Mouse (Mus musculus): ENCODE measurements around the gene Olfr1129. TPM values are rescaled to one million over a fixed set of nuclear protein-coding genes. Genes with fewer than 3 reads are reported as not detected.
"Not testable (repeated sequence)": the region's sequence is repeated elsewhere in the genome, so short reads cannot be mapped to it uniquely, and the experiment has no call there.

The Olfr1129 gene
- polyA plus RNA-seq (2015; fragmentation: Nextera tagmentation; extraction: Ambion mirVana) = not detected in 2 replicates

DNA sequence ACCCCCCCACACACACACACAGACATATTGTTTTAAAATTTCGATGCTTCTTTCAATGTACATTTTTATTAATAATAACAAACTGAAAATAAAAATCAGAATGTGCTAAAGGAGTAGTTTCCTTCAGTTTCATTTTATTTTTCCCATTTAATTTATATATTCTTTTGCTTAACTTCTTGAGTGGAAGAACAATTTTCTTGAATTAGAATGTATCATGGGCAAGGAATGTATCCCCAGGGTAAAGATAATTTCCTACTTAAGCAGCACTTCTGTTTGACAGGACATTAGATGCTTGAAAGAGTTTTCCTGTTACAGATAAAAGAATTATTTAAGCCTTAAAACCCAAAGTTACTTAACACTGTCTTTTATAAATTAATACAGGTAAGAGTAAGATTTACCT lies at the start of gene Olfr1129:
Gene Olfr1129 (plus strand): TSS at position 301 of the 400 bp plus-strand sequence.
- WGBS = 70% methylated on average over 1 of the region's 1 CpGs

GRCm38 (mm10) chr2:87525899-87526616 lies 47.6 kb upstream of the Olfr1129 start:
- H3K9me3 ChIP-seq (replicated peaks); H3K36me3 ChIP-seq; H3K4me1 ChIP-seq; H3K27ac ChIP-seq; H3K9ac ChIP-seq; H3K27me3 ChIP-seq: not testable (repeated sequence)
- Histone ChIP-seq H3K4me3 (replicated peaks) (peak overlapping the region; percentile 15), H3K4me2 (peak overlapping the region; percentile 38)
- ATAC-seq (replicated peaks; ENCODE audit: low FRiP score) = peak; percentile 46; the same call in 1 of the 2 replicates
- 29% methylated on average over 38 of the region's 39 CpGs for WGBS

More for the DNA sequence above, at the start of gene Olfr1129:
- not testable (repeated sequence) for H3K4me2 ChIP-seq; H3K4me1 ChIP-seq; H3K9ac ChIP-seq; ATAC-seq (replicated peaks; ENCODE audit: low FRiP score); H3K4me3 ChIP-seq (replicated peaks); H3K36me3 ChIP-seq; H3K27ac ChIP-seq; H3K27me3 ChIP-seq; H3K9me3 ChIP-seq (replicated peaks)

- no peaks in the 10 kb centered on the region for H3K9me3 ChIP-seq (replicated peaks)
- no peak within 1 kb of the TSS for H3K4me2 ChIP-seq
- no peak within 1 kb of the TSS for H3K9ac ChIP-seq
- no peak within 1 kb of the TSS for H3K27ac ChIP-seq
- H3K27me3 ChIP-seq = 0 out of 2 replicates have a peak, but pooled peaks cover 2% of the 10 kb centered on the region
- H3K4me1 ChIP-seq = no peaks in the 10 kb centered on the region
- H3K4me3 ChIP-seq (replicated peaks) = no peak within 1 kb of the TSS
- no peaks in the 10 kb centered on the region for H3K36me3 ChIP-seq
- ATAC-seq (replicated peaks; ENCODE audit: low FRiP score) = no peak
Observed at GRCm38 (mm10) chr2:87531496-87531895, 42.2 kb upstream of the Olfr1129 start, which contains the start of gene Olfr153. TSS of gene Olfr153 (plus strand) at chr2:87531796.

DNA sequence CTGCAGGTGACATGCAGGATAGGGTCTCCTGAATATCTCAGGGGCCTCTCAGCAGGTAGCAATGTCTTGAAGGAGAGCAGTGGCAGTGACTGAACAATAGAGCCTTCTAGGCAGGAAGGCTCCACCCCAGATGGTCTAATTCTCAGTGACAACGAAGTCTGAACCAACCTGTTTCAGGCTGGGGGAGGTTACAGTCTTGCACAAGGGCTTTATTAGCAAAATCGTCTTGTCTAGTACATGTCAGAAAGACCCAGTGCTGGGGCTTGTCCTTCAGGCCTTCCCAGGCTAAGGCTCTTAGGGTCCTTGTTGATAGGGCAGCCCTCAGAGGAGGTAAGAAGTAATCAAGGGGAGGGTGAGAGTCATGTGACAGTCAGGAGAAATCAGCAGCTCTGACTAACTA lies 38.9 kb upstream of the Olfr1129 start:
- Histone ChIP-seq H3K27ac (no peak overlapping the region), H3K27me3 (no peaks in the 10 kb centered on the region), H3K9ac (no peak overlapping the region), H3K4me2 (no peak overlapping the region), H3K36me3 (no peaks in the 10 kb centered on the region), H3K4me1 (no peaks in the 10 kb centered on the region), H3K9me3 (replicated peaks) (no peaks in the 10 kb centered on the region), H3K4me3 (replicated peaks) (no peak overlapping the region)
- WGBS = 69% methylated on average over 2 of the region's 2 CpGs
- no peak for ATAC-seq (replicated peaks; ENCODE audit: low FRiP score)

DNA sequence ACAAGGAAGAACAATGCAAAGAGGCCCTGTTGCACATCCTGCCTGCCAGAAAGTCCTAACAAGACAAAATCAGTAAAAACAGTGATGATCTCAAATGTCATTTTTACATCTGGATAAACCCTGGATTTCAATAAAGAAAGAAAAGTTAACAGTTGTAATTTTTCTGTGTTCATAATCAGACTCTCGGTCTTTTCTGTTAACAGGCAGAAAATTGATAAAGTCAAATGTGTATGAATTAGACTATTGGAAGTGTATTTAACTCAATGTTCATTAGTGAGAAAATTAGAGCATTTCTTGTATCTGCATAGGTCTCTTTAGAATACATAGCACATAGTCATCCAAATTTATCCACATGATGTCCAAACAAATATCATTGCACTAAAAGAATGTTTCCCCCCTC lies 28.3 kb upstream of the Olfr1129 start, which contains the start of gene Olfr1128:
Gene Olfr1128 (minus strand): TSS at position 101 of the 400 bp plus-strand sequence.
- no peak within 1 kb of the TSS for H3K4me2 ChIP-seq
- no peaks in the 10 kb centered on the region for H3K27me3 ChIP-seq
- H3K9ac ChIP-seq = no peak within 1 kb of the TSS
- no peaks in the 10 kb centered on the region for H3K36me3 ChIP-seq
- no peak within 1 kb of the TSS for H3K27ac ChIP-seq
- no peaks in the 10 kb centered on the region for H3K4me1 ChIP-seq
- H3K9me3 ChIP-seq (replicated peaks) = no peaks in the 10 kb centered on the region
- no peak within 1 kb of the TSS for H3K4me3 ChIP-seq (replicated peaks)
- 86% methylated on average over 1 of the region's 1 CpGs for WGBS
- no peak for ATAC-seq (replicated peaks; ENCODE audit: low FRiP score)

- H3K4me1 ChIP-seq; H3K4me3 ChIP-seq (replicated peaks); ATAC-seq (replicated peaks; ENCODE audit: low FRiP score); H3K27ac ChIP-seq; H3K9ac ChIP-seq; H3K36me3 ChIP-seq; H3K4me2 ChIP-seq; H3K27me3 ChIP-seq; H3K9me3 ChIP-seq (replicated peaks): not testable (repeated sequence)
Observed at GRCm38 (mm10) chr2:87605912-87606311, 32.2 kb downstream of the Olfr1129 start, which contains the start of gene Olfr1130. TSS of gene Olfr1130 (plus strand) at chr2:87606212.

DNA sequence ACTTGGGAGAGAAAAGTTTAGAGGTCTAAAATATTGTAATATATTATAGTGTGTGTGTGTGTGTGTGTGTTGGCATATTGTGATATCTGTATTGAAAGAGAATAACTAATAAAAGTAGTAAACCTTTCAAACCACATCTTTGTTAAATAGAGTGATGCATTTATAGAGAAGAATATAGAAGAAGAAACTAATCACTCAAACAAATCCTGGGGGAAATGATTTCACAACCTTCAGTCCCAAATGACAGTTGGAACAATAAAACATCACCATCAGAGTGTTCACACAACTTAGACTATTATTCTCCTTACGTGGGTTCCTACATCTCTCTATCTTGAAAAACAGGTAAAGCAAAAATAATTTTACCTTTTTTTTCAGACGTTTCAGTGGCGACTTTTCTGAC lies 53.1 kb downstream of the Olfr1129 start, which contains the start of gene Olfr1131:
Gene Olfr1131 (plus strand): TSS at position 301 of the 400 bp plus-strand sequence.
- H3K27me3 ChIP-seq = no peaks in the 10 kb centered on the region
- H3K36me3 ChIP-seq = no peaks in the 10 kb centered on the region
- WGBS = 72% methylated on average over 3 of the region's 3 CpGs
- no peak for ATAC-seq (replicated peaks; ENCODE audit: low FRiP score)
- H3K9me3 ChIP-seq (replicated peaks) = no peaks in the 10 kb centered on the region
- no peaks in the 10 kb centered on the region for H3K4me1 ChIP-seq
- H3K4me2 ChIP-seq = no peak within 1 kb of the TSS
- no peak within 1 kb of the TSS for H3K9ac ChIP-seq
- no peak within 1 kb of the TSS for H3K27ac ChIP-seq
- H3K4me3 ChIP-seq (replicated peaks) = no peak within 1 kb of the TSS

Other genes starting within 250 kb of the Olfr1129 start
- not detected in 2 replicates for gene Olfr1120, start 219.1 kb upstream of the Olfr1129 start, polyA plus RNA-seq (2015; fragmentation: Nextera tagmentation; extraction: Ambion mirVana)
- not detected in 2 replicates for gene Olfr1121, start 204.0 kb upstream of the Olfr1129 start, polyA plus RNA-seq (2015; fragmentation: Nextera tagmentation; extraction: Ambion mirVana)
- not detected in 2 replicates for gene Olfr1122, start 188.1 kb upstream of the Olfr1129 start, polyA plus RNA-seq (2015; fragmentation: Nextera tagmentation; extraction: Ambion mirVana)
- gene Olfr1123, start 157.3 kb upstream of the Olfr1129 start, polyA plus RNA-seq (2015; fragmentation: Nextera tagmentation; extraction: Ambion mirVana) = not detected in 2 replicates
- gene Olfr1124, start 143.6 kb upstream of the Olfr1129 start, polyA plus RNA-seq (2015; fragmentation: Nextera tagmentation; extraction: Ambion mirVana) = 0.06 and 0.08 TPM in 2 replicates
- gene Olfr1126, start 119.9 kb upstream of the Olfr1129 start, polyA plus RNA-seq (2015; fragmentation: Nextera tagmentation; extraction: Ambion mirVana) = not detected in 2 replicates
- gene Pramel7, start 76.8 kb upstream of the Olfr1129 start, polyA plus RNA-seq (2015; fragmentation: Nextera tagmentation; extraction: Ambion mirVana) = not detected in 2 replicates
- not detected in 2 replicates for gene Pramel6, start 67.3 kb upstream of the Olfr1129 start, polyA plus RNA-seq (2015; fragmentation: Nextera tagmentation; extraction: Ambion mirVana)
- not detected in 2 replicates for gene Olfr153, start 42.1 kb upstream of the Olfr1129 start, polyA plus RNA-seq (2015; fragmentation: Nextera tagmentation; extraction: Ambion mirVana)
- not detected in 2 replicates for gene Olfr1128, start 28.4 kb upstream of the Olfr1129 start, polyA plus RNA-seq (2015; fragmentation: Nextera tagmentation; extraction: Ambion mirVana)
- not detected in 2 replicates for gene Olfr1130, start 32.3 kb downstream of the Olfr1129 start, polyA plus RNA-seq (2015; fragmentation: Nextera tagmentation; extraction: Ambion mirVana)
- not detected in 2 replicates for gene Olfr1131, start 53.2 kb downstream of the Olfr1129 start, polyA plus RNA-seq (2015; fragmentation: Nextera tagmentation; extraction: Ambion mirVana)
- gene Olfr1132, start 63.6 kb downstream of the Olfr1129 start, polyA plus RNA-seq (2015; fragmentation: Nextera tagmentation; extraction: Ambion mirVana) = not detected in 2 replicates
- not detected in 2 replicates for gene Olfr1133, start 73.5 kb downstream of the Olfr1129 start, polyA plus RNA-seq (2015; fragmentation: Nextera tagmentation; extraction: Ambion mirVana)
- not detected in 2 replicates for gene Olfr1134, start 84.6 kb downstream of the Olfr1129 start, polyA plus RNA-seq (2015; fragmentation: Nextera tagmentation; extraction: Ambion mirVana)
- gene Olfr1135, start 99.8 kb downstream of the Olfr1129 start, polyA plus RNA-seq (2015; fragmentation: Nextera tagmentation; extraction: Ambion mirVana) = not detected in 2 replicates
- not detected in 2 replicates for gene Olfr1136, start 120.0 kb downstream of the Olfr1129 start, polyA plus RNA-seq (2015; fragmentation: Nextera tagmentation; extraction: Ambion mirVana)
- gene Olfr1137, start 139.3 kb downstream of the Olfr1129 start, polyA plus RNA-seq (2015; fragmentation: Nextera tagmentation; extraction: Ambion mirVana) = not detected in 2 replicates
- gene Olfr1138, start 166.1 kb downstream of the Olfr1129 start, polyA plus RNA-seq (2015; fragmentation: Nextera tagmentation; extraction: Ambion mirVana) = not detected in 2 replicates
- gene Olfr1140, start 169.8 kb downstream of the Olfr1129 start, polyA plus RNA-seq (2015; fragmentation: Nextera tagmentation; extraction: Ambion mirVana) = not detected in 2 replicates
- gene Olfr1141, start 180.1 kb downstream of the Olfr1129 start, polyA plus RNA-seq (2015; fragmentation: Nextera tagmentation; extraction: Ambion mirVana) = not detected in 2 replicates
- gene Olfr152, start 205.6 kb downstream of the Olfr1129 start, polyA plus RNA-seq (2015; fragmentation: Nextera tagmentation; extraction: Ambion mirVana) = not detected in 2 replicates
- not detected in 2 replicates for gene Olfr1143, start 226.7 kb downstream of the Olfr1129 start, polyA plus RNA-seq (2015; fragmentation: Nextera tagmentation; extraction: Ambion mirVana)
- not detected in 2 replicates for gene Olfr1145, start 235.9 kb downstream of the Olfr1129 start, polyA plus RNA-seq (2015; fragmentation: Nextera tagmentation; extraction: Ambion mirVana)

Measured in kidney, embryonic 15.5 days (tissue).